Mouse (Mus musculus): ENCODE results near the gene Glt8d2. TPM values are rescaled to one million over a fixed set of nuclear protein-coding genes. Genes with fewer than 3 reads are reported as not detected.
A peak's percentile ranks its signal among the peaks of the same experiment; 100 is the strongest.

Gene Glt8d2
- 3.7 and 3.8 TPM in 2 replicates for polyA plus RNA-seq (2015; fragmentation: Nextera tagmentation; extraction: Ambion mirVana)

- no peak for DNase-seq (ENCODE audit: low spot score)
Observed at GRCm38 (mm10) chr10:82690494-82690893, at the start of gene Glt8d2. Gene Glt8d2 (minus strand): TSS chr10:82690650.

GRCm38 (mm10) chr10:82699296-82699941, 9.0 kb upstream of the Glt8d2 start:
- peak; percentile 63 for DNase-seq (ENCODE audit: low spot score)

GRCm38 (mm10) chr10:82698712-82699261, 8.3 kb upstream of the Glt8d2 start:
- DNase-seq (ENCODE audit: low spot score): peak; percentile 92

- peak; percentile 31 for DNase-seq (ENCODE audit: low spot score)
Observed at GRCm38 (mm10) chr10:82697305-82697898, 7.0 kb upstream of the Glt8d2 start.

GRCm38 (mm10) chr10:82696453-82697079, 6.1 kb upstream of the Glt8d2 start:
- DNase-seq (ENCODE audit: low spot score): no peak

GRCm38 (mm10) chr10:82695956-82696355, 5.5 kb upstream of the Glt8d2 start, which contains the start of gene Hcfc2:
Gene Hcfc2 (plus strand): TSS chr10:82696160.
- DNase-seq (ENCODE audit: low spot score): no peak

GRCm38 (mm10) chr10:82689681-82690211, 704 bp downstream of the Glt8d2 start:
- no peak for DNase-seq (ENCODE audit: low spot score)

- DNase-seq (ENCODE audit: low spot score): no peak
Observed at GRCm38 (mm10) chr10:82685440-82685839, 5.0 kb downstream of the Glt8d2 start.

GRCm38 (mm10) chr10:82681639-82682038, 8.8 kb downstream of the Glt8d2 start:
- DNase-seq (ENCODE audit: low spot score): no peak

- DNase-seq (ENCODE audit: low spot score): no peak
Observed at GRCm38 (mm10) chr10:82680769-82681168, 9.7 kb downstream of the Glt8d2 start.

GRCm38 (mm10) chr10:82676949-82677348, 13.5 kb downstream of the Glt8d2 start:
- DNase-seq (ENCODE audit: low spot score): no peak

- no peak for DNase-seq (ENCODE audit: low spot score)
Observed at GRCm38 (mm10) chr10:82670205-82670604, 20.2 kb downstream of the Glt8d2 start.

- DNase-seq (ENCODE audit: low spot score): peak; percentile 88
Observed at GRCm38 (mm10) chr10:82666436-82667234, 23.8 kb downstream of the Glt8d2 start.

GRCm38 (mm10) chr10:82665951-82666350, 24.5 kb downstream of the Glt8d2 start:
- DNase-seq (ENCODE audit: low spot score): no peak

GRCm38 (mm10) chr10:82663289-82663688, 27.2 kb downstream of the Glt8d2 start:
- DNase-seq (ENCODE audit: low spot score): no peak

GRCm38 (mm10) chr10:82662267-82662990, 28.0 kb downstream of the Glt8d2 start:
- peak; percentile 81 for DNase-seq (ENCODE audit: low spot score)

GRCm38 (mm10) chr10:82661820-82662219, 28.6 kb downstream of the Glt8d2 start:
- DNase-seq (ENCODE audit: low spot score): peak; percentile 7

GRCm38 (mm10) chr10:82654581-82654980, 35.9 kb downstream of the Glt8d2 start:
- DNase-seq (ENCODE audit: low spot score): no peak

GRCm38 (mm10) chr10:82652625-82653024, 37.8 kb downstream of the Glt8d2 start:
- DNase-seq (ENCODE audit: low spot score): no peak

GRCm38 (mm10) chr10:82651221-82651620, 39.2 kb downstream of the Glt8d2 start:
- DNase-seq (ENCODE audit: low spot score): no peak
